Mouse (Mus musculus) thymus, adult 2 months (tissue): ENCODE data around the gene Mdc1. TPM values are rescaled to one million over a fixed set of nuclear protein-coding genes. Genes with fewer than 3 reads are reported as not detected.

ENCODE experiments used
- DNase-seq: peaks from one replicate; pipeline ENCODE4 v3.0.0; 2021
- H3K27ac ChIP-seq: fragments of 200-500 bp; 2 replicates; pipeline ENCODE4 v1.5.1; 2012; ENCODE audit warnings: low read length, control low read depth; ENCODE audit not compliant: control insufficient read depth, insufficient read depth
- H3K27me3 ChIP-seq: fragments of 200-500 bp; 2 replicates; pipeline ENCODE4 v1.6.1; 2012; ENCODE audit warnings: mild to moderate bottlenecking, low read length, moderate library complexity, mixed read lengths; ENCODE audit not compliant: control insufficient read depth, insufficient read depth
- H3K36me3 ChIP-seq: fragments of 200-500 bp; 2 replicates; pipeline ENCODE4 v1.6.1; 2012; ENCODE audit warnings: mild to moderate bottlenecking, low read length, moderate library complexity; ENCODE audit not compliant: control insufficient read depth, insufficient read depth
- H3K4me1 ChIP-seq: fragments of 200-500 bp; replicated peaks from 2 replicates; pipeline ENCODE4 v1.6.1; 2012; ENCODE audit warnings: low read length; ENCODE audit not compliant: control insufficient read depth, insufficient read depth
- H3K4me3 ChIP-seq: fragments of 200-500 bp; 2 replicates; pipeline ENCODE4 v1.5.1; 2012; ENCODE audit warnings: mild to moderate bottlenecking, low read length, control low read depth, moderate library complexity; ENCODE audit not compliant: control insufficient read depth, insufficient read depth
- CTCF ChIP-seq: fragments of 200-500 bp; IDR thresholded peaks from 2 replicates; pipeline ENCODE4 v1.5.1; 2012; ENCODE audit warnings: mild to moderate bottlenecking, control low read depth, low read length, moderate library complexity, borderline replicate concordance; ENCODE audit not compliant: control insufficient read depth, poor library complexity, insufficient read depth; ENCODE audit errors: extremely low read depth
- POLR2A ChIP-seq: fragments of 200-500 bp; IDR thresholded peaks from 2 replicates; pipeline ENCODE4 v1.6.1; 2012; ENCODE audit warnings: mild to moderate bottlenecking, low read length, control low read depth, moderate library complexity; ENCODE audit not compliant: control insufficient read depth, poor library complexity, insufficient read depth; ENCODE audit errors: extremely low read depth
- WGBS: fragments of 180-500 bp; shearing (Covaris S2); methylation state at CpG from one replicate; pipeline ENCODE4 v1.1.7; 2018; 5-methylcytosine and 5-hydroxymethylcytosine counted together
- polyA plus RNA-seq: library from polyadenylated mRNA; depleted of rRNA; stranded (reverse); fragments of >200 nt; gene quantifications from 2 replicates; pipeline ENCODE4 v1.2.3, GENCODE M21; 2012

The Mdc1 gene
- polyA plus RNA-seq, 1 experiment = 17.4 TPM

DNA sequence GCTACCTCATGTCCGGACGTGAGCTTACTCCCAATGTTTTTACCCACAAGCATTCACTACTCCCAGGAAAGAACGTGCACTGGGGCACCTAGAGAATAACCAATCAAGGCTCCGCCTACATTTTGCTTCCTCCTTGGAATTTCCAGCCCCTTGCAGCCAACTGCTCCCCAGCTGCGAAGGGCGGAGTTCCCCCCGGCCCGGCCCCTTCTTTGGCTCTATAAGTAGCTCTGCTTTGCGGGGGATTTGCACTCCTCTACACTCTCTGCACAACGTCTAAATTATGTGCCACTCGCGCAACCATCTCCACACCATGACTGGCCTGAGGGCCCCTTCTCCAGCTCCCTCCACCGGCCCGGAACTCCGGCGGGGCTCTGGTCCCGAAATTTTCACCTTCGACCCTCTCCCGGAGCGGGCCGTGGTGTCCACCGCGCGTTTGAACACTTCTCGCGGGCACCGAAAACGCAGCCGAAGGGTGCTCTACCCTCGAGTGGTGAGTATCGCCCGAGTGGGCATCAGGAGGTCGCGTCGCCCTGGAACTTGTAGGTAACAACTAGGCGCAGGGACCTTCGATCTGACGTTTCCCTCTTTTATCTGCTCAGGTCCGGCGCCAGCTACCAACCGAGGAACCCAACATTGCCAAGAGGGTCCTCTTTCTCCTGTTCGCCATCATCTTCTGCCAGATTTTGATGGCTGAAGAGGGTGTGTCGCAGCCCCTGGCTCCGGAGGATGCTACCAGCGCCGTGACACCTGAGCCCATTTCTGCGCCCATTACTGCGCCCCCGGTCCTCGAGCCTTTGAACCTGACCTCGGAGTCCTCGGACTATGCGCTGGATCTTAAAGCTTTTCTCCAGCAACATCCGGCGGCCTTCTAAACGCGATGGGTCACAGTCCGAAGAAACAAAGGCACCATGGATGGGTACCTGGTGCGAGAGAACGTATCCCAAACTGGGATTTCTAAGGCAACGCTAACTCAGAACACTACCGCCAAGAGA, 19.6 kb upstream of the Mdc1 start, which contains the start of gene Ier3:
Ier3 (plus strand) TSS at position 246 of the 992 bp plus-strand sequence.
- Histone ChIP-seq H3K27ac (no peak within 1 kb of the TSS), H3K36me3 (no peaks in the 10 kb centered on the region), H3K4me3 (peak within 1 kb of the TSS; percentile 78), H3K27me3 (peaks cover 8% of the 10 kb centered on the region; the same call in 1 of the 2 replicates), H3K4me1 (peaks cover 32% of the 10 kb centered on the region)
- TF ChIP-seq POLR2A (no peak), CTCF (no peak)
- under 1% methylated on average over 62 of the region's 62 CpGs for WGBS
- peak; percentile 38 for DNase-seq

DNA sequence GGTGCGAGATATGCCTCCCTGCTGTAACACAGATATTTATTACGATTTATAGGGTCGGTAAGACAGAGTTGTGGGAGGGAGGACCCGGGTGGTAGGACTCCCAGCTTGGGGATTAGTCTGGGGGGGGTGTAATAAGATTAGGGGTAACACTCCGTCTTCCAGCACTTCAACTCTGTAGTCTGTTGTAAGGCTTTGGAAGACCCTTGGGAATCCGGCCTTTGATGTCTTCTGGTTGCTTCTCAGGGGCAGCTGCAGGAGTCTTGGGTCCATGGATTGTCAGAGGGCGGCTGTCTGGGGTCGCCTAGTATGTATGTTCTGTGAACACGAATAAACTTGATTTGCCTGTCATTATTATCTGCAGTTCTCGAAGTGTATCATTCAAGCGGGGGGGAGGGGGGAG, 18.8 kb upstream of the Mdc1 start:
- H3K27me3 ChIP-seq = peaks cover 8% of the 10 kb centered on the region; the same call in 1 of the 2 replicates
- DNase-seq = no peak
- peak overlapping the region; percentile 78 for H3K4me3 ChIP-seq
- whole genome bisulfite sequencing = under 1% methylated on average over 11 of the region's 11 CpGs
- H3K36me3 ChIP-seq = no peaks in the 10 kb centered on the region
- peaks cover 32% of the 10 kb centered on the region for H3K4me1 ChIP-seq
- peak overlapping the region; percentile 18; the same call in 1 of the 2 replicates for H3K27ac ChIP-seq
- TF ChIP-seq POLR2A (no peak), CTCF (no peak)

DNA sequence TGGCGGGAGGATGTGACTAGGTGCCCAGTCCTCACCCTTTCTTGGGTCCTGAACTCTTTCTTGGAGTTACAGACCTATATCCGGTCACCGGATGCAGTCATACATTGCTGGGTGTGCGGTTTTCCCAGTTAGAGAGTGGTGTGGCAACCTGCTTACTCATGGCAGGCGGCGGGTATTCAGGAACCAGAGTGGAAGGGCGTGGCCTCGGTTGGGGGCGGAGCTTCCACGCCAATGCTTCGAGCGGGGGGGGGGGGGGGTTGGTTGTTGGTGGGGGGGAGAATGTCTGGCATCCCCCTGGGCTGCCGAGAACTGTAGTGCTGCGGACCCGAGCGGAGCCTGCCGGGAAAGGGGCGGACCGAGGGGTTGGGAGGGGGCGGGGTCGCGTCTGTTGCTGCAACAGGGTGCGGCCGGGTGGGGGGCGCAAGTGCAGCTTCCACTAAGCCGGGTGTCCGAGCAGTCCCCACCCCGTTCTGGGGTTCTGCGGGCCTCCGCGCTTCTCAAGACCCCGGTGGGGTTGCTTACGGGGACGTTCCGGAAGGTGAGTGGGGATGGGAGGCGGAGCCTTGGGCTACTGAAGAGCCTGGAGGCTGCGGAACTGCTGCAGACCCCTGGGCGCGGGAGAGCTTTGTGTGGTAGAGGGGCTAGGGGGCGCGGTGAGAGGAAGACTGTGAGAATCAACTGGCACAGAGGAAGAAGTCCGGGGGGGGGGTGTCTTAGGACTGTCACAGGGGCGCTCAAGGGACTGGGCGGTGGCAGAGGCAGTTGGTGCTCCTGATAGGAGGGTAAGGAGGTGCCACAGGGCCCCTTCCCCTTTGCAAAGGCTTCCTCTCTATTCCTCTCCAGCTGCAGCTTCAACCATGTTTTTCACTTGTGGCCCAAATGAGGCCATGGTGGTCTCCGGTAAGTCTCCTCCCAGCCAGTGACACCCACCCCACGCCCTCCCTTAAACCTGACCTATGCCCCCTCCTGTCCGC, 18.1 kb upstream of the Mdc1 start, which contains the start of gene Flot1:
Flot1 (plus strand) TSS at position 267 of the 974 bp plus-strand sequence.
- 2% methylated on average over 44 of the region's 47 CpGs for WGBS
- peak within 1 kb of the TSS; percentile 33 for H3K27ac ChIP-seq
- no peak for TF ChIP-seq POLR2A
- no peak for TF ChIP-seq CTCF
- peaks cover 8% of the 10 kb centered on the region; the same call in 1 of the 2 replicates for H3K27me3 ChIP-seq
- peak within 1 kb of the TSS; percentile 78 for H3K4me3 ChIP-seq
- peaks cover 32% of the 10 kb centered on the region for H3K4me1 ChIP-seq
- no peaks in the 10 kb centered on the region for H3K36me3 ChIP-seq
- peak; percentile 75 for DNase-seq

DNA sequence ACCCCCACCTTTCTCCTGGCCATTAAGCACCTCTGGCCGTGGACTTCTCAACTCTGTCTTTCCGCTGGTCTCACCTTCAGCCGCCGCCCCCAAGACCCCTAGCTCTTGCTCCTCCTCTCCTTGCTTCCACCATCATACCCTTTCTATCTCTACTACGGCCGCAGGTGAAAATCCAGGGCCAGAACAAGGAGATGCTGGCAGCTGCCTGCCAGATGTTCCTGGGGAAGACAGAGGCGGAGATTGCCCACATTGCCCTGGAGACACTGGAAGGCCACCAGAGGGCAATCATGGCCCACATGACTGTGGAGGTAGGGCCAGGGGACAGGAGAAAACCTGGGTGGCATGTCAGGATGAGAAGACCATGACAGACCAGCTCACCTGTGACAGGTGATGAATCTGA, 16.9 kb upstream of the Mdc1 start:
- WGBS = 84% methylated on average over 7 of the region's 7 CpGs
- H3K4me1 ChIP-seq = peaks cover 32% of the 10 kb centered on the region
- no peak overlapping the region for H3K27ac ChIP-seq
- H3K4me3 ChIP-seq = no peak overlapping the region
- TF ChIP-seq CTCF (no peak), POLR2A (no peak)
- peaks cover 8% of the 10 kb centered on the region; the same call in 1 of the 2 replicates for H3K27me3 ChIP-seq
- no peaks in the 10 kb centered on the region for H3K36me3 ChIP-seq
- peak; percentile 18 for DNase-seq

DNA sequence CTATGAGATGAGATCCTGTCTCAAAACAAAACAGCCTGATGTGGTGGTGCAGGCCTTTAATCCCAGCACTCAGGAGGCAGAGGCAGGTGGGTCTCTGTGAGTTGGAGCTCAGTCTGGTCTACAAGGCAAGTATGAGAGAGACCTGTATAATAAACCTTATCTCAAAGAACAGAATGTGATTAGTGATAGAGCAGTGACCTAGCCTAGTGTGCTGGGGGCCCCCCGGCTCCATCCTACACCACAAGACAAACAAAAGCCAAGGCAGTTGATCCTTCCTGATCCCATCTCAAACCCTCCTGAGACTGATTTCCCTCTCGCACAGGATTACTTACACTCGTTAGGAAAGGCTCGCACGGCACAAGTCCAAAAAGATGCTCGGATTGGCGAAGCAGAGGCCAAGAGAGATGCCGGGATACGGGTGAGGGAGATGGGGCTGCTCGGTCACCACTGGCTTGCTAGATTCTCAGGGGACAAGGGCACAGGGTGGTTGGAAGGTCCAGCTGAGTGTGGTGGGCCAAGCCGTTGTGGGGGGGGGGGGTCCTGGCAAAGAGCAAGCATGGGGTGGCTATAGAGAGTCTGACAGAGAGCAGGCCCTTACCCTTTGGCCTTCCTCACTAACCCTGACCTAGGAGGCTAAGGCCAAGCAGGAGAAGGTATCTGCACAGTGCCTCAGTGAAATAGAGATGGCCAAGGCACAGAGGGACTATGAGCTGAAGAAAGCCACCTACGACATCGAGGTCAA, 16.0 kb upstream of the Mdc1 start:
- peaks cover 8% of the 10 kb centered on the region; the same call in 1 of the 2 replicates for H3K27me3 ChIP-seq
- TF ChIP-seq POLR2A (no peak), CTCF (no peak)
- H3K4me1 ChIP-seq = peaks cover 36% of the 10 kb centered on the region
- no peak overlapping the region for H3K27ac ChIP-seq
- WGBS = 95% methylated on average over 13 of the region's 13 CpGs
- H3K36me3 ChIP-seq = no peaks in the 10 kb centered on the region
- no peak for DNase-seq
- H3K4me3 ChIP-seq = no peak overlapping the region
